Mouse (Mus musculus): Measurements from ENCODE around the gene Dab2.
A peak's percentile ranks its signal among the peaks of the same experiment; 100 is the strongest.

The Dab2 gene

DNA sequence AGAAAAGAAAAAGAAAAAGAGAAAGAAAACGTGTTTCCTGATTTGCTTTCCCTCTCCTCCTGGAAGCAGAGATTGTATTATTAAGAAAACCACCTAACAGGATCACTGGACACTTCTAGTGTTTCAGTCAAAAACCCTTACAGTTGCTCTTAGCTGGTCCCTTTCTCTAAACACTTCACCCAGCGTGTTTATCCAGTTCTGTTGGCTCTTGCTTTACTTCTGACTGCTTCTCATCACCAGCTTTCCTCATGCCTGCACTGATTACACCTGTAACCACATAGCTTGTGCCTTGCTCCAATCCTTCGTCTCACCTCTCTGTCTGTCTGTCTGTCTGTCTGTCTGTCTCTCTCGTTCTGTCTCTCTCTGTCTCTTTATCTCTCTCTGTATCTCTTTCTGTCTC is 25.9 kb downstream of the Dab2 start:
- no peak for DNase-seq (ENCODE audit: low read depth, low spot score)

DNA sequence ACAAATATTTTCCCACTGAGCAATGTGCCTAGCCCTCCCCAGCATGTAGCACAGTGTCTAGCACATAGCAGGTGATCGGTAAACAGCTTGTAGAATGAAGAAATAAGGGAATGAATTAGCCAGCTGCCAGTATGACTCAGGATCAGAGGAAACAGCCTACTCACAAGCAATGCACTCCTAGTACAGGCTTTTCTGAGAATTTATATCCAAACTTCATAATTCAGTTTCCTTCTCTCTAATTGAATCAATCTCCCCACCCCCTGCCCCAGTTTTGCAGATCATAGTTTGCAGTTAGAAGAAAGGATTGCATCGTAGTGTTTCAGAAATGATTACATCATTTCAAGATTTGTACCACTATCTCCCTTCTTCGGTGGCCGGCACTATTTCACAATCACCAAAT is 26.4 kb downstream of the Dab2 start:
- DNase-seq (ENCODE audit: low read depth, low spot score) = peak; percentile 29

DNA sequence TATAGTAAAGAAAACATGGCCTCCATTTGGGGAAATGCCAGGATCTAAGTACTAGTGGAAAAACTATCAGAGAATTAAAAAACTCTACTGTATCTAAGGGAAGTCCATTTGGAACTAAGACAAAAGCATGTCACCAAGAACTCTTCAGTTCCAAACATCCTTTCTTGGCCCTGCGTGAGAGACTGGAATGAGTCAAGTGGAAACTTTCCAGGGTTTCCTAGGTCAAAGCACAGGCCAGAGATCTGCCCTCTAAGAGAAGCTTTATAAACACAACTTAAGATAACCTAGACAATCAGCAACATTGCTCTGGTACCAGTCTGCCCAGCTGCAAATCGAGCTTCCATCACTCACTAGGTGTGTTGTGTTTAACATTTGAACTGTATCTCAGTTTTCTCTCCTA is 31.8 kb downstream of the Dab2 start:
- DNase-seq (ENCODE audit: low read depth, low spot score) = no peak

DNA sequence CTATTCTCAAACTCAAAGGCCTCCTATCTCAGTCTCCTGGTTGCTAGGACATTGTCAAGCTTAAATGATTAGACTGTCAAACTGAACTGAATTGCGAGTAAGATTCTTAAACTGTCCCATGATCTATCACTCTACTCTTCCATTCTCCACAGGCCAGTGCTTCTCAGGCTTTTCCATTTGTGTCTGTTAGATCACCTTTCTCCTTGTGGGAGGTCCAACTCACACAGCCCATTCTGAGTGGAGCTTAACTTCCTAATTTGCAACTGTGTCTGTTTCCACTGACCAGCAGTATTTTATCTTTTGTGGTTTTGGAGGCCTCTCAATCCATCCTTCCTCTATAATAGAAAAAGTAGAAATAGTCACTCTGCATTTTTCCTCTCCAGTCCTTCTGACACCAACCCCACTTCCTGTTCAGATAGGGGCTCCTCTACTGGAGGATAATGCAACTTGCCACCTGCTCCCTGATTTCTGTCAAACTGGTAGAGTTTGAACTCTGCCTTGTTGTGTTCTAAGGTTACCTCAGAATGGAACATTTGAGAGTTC is 35.1 kb downstream of the Dab2 start:
- DNase-seq (ENCODE audit: low read depth, low spot score) = no peak

DNA sequence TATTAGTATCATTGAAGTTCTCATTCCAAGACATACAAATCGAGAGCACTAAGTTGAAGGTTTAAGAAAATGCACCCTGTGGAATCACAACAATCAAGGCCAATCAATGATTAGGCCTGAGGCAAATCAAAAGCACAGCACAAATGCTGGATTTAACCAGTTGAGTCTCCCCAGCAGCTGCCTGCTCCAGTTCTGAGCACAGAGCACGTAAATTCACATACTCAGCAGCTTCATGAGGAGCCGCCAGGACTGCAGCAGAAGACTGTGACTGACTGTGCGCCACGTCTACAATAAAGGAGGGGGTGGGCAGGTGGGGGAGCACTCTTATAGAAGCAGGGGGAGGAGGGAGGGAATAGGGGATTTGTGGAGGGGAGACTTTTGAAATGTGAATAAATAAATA is 40.2 kb downstream of the Dab2 start:
- DNase-seq (ENCODE audit: low read depth, low spot score) = no peak

DNA sequence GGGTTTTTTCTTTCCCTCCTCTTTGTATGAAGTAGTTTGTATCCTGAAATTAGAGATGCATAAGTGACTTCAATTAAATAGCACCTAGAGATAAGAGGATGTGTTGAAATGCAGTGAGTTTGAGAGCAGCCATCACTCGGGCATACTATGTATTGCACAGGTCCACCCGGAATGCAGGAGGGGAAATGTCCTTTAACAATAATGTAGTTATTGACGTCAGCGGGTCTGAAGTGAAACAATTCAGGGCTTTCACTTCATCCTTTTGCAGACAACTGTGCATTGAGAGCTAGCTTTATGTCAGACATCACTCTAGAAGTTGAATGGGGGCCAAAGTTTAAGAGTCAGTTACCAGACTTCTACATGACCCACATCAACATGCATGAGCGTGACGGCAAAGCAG is 40.8 kb downstream of the Dab2 start:
- DNase-seq (ENCODE audit: low read depth, low spot score) = no peak

DNA sequence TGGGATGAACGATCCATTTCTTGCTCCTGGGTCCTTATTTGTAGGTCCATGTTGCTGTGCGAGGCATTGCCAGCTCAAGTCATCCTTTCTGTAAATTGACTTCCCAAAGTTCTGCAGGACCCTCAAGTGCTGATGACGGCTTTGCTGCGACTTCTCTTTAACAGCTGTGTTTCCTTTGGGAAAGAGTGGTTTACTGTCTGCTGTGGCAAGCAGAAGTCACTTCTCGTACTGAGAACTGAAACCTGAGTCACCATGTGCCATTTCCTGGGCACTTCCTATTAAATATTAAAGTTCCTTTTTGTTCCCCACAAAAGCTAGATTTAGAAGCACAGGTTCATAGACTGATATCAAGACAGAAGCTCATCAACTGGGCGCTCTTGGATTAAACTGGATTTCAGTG is 41.8 kb downstream of the Dab2 start:
- peak; percentile 10 for DNase-seq (ENCODE audit: low read depth, low spot score)

DNA sequence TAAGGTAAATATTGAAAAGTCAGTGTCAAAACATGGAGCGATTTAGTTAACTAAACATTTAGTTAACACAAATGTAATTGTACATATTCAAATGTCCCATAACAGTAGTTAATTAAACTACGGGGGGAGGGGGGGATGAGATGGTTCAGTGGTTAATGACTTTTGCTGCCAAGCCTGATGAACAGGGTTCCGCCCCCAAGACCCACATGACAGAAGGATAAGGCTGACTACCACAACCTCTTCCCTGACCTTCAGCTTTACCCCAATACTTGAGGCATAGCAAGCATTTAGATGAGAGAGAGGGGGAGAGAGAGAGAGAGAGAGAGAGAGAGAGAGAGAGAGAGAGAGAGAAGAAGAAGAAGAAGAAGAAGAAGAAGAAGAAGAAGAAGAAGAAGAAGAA is 54.3 kb downstream of the Dab2 start:
- DNase-seq (ENCODE audit: low read depth, low spot score) = no peak

DNA sequence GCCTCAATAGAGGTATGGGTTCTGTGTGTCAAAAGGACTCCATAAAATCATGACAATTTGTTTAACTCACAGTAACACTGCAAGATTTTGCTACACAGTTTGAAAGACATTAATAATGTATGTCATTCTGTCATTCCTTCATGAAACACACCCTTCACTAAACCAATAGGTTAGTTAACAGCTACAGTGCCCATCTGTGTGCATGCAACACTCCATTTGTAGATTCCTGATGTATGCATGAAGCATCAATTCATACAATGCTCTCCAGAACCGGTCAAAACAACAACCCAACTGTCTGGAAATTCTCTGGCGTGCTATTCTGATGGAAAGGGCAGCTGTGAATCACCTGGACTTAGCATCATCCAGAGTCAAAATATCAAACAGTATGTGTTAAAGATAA is 60.3 kb downstream of the Dab2 start:
- DNase-seq (ENCODE audit: low read depth, low spot score) = no peak

DNA sequence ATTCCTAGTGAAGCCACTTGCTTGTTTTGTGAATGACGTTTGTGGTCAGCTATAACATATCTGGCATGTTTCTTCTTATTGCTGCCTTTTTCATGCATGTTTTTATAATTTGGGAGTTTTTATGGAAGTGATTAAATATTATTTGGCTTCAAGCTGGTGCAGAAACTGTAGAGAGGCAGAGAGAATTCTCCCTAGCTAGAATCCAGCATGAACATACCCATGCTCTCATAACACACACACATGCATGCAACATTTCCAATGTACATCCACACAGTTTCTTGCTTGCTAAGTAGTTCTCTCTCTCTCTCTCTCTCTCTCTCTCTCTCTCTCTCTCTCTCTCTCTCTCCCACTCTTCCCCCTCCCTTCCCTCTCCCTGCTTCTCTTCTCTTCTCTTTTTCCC is 70.4 kb downstream of the Dab2 start:
- DNase-seq (ENCODE audit: low read depth, low spot score) = no peak

DNA sequence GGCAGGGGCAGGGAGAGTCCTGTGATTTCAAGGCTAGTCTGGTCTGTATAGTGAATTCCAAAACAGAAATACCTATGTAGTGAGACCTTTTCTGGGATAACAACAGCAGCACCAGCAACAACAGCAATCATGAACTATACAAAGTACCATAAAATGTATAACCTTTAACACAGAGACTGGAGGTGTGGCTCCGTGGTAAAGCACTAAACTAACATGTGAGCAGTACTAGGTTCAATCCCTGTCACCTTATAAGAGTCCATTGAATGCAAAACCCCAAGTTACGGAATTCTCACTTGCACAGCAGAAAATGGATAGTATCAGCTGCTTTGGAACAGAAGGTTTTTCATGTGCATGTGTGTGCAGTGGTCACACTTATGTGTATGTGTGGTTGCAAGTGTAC is 71.9 kb downstream of the Dab2 start:
- DNase-seq (ENCODE audit: low read depth, low spot score) = no peak

DNA sequence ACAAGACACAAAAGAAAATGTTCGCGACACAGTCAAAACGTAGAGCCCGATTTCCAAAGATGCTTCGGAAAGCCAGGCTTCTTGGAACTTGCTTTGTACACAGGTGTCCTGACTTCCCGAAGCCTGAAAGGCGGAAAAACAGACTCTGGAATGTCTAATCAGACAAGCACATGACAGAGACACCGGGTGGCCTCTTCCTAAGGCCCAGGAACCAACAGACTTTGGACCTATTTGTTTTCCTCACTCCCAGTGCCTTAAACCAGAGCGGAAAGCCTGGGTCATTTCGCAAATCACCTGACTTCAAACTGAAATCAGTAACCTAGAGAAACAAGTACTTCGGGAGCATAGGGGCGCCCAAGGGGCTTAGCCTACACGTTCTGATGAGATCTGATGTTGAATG is 75.4 kb downstream of the Dab2 start:
- no peak for DNase-seq (ENCODE audit: low read depth, low spot score)

DNA sequence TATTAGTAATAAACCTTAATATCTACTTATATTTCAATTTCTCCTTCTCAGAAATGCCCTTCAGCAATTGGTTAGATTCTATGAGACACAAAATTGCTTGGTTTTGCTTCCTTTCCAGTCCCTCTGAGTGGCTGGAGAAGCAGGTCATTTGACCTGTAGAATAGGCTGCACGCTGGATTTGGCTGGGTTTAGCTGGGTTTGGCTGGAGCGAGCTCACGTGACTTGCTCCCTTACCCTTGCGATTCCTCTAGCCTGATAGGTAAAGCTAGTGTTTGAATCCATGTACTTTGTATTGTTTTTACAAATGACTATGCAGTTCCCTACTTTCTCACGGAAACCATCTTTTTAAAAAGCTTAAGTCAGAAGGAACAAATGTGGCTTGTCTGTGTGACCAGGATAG is 76.4 kb downstream of the Dab2 start:
- no peak for DNase-seq (ENCODE audit: low read depth, low spot score)

DNA sequence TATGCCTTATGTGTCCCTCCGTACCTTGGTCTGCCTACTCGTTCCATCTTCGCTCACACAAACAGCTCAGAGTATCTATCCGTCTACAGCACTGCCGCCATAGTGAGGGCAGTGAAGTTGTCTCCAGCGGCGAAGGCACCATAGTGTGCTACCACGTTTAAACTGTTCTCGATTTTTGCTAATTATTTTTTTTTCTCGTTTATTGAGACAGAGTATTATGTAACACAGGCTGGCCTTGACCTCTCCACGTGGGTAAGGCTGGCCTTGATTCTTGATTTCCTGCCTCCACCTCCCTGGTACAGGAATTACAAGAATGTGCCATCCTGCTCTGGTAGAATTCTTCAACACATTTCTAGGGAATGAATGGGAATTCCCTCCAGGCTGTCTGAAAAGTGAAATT is 77.2 kb downstream of the Dab2 start:
- no peak for DNase-seq (ENCODE audit: low read depth, low spot score)

DNA sequence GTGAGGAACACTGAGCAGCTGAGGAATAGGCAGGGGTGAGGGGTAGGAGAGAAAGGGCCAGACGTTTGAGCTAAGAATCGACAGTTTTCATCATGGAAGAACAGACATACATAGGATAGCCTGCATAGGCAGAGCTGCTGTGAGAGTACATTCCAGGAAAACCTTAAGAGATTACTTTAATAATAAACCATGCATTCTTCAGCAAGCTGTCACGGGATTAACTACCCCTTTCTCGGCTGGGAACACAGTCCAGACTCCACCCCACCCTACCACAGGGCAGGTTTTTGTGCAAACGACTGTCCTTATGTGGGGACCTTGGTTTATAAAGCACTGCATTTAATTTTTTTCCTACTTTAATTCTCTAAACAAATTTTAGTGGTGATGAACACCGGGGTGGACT is 84.4 kb downstream of the Dab2 start:
- DNase-seq (ENCODE audit: low read depth, low spot score) = no peak

DNA sequence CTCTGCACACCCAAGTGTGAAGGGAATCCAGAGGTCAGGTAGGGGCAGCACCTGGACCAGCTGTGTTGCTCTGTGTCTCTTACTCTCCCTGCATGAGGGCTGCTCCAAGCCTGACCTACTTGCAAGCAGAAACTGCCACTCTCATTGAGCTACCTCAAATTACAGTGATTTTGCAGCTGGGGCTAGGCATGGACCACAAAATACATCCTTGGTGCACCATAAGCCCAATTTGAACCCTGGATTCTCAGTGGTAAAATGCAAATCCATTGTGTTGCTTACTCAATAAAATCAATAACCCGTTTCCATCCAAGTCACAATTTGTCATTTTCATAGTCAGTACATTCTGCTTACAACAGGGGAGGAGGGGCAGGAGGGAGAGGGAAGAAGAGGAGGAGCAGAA is 85.7 kb downstream of the Dab2 start:
- DNase-seq (ENCODE audit: low read depth, low spot score) = no peak

DNA sequence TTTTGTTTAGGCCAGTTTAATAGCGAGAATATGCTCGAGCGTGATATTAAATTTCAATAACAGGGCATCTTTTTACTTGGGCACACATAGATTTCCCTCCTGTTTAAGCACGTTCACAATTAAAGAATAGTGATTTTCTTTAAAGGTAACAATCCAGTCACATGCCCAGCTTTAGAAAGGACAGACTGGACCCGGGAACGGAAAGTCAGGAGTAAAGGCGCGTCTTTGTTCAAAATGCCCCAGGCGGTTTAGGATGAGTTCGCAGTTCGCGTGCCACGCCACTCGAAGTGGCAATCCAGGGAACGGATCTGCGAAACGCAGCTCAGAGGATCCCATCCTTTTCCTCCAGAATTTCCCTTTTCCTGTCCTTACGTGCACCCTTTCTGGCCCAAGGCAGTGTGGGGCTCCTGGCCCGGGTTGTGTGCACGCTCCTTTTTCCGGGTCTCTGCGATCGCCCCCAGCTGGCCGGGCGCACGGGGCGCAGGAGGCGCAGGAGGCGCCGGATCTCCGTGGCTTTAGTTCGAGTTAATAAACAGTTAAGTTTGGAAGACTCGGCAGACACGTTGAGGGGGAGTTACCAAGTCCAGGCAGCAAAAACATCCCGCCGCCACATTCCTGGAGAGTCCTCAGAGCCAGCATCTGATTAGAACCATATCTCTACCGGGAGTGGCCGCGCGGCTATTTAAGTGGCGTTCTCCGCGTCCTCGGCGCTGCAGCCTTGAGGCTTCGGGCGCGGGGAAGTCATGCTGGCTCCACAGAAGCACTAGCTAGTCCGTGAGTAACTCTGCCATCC is 86.8 kb downstream of the Dab2 start:
- peak; percentile 12 for DNase-seq (ENCODE audit: low read depth, low spot score)

DNA sequence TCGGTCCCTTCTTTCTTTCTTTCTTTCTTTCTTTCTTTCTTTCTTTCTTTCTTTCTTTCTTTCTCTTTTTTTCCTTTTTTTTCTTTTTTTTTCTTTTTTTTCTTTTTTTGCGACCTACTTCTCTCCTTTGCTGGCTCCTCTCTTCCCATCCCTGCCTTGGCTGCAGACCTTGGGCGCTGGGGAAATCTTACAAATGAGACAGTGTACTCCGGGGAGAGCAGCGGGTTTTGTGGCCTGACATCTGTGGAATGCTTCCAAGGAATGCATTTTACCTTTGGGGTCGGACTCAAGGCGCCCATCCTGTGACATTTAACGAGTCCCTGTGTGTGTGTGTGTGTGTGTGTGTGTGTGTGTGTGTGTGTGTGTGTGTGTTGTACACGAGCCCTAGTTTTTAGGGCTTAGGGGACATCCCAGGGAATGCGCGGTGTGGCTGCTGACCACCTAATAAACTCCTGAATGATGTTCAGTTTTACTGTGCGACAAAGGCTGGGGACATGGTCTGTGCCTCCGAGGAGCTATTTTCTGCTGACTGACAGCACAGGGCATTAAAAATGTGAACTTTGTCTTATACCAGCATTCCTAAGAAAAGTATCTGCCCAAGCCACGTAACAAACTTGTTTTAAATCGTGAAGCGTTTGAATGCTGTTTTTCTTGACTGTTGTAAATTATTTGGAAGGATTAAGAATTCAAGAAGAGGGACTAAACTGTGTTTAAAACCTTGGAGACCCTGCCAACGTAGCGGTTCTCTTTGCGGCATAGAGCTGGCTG is 87.6 kb downstream of the Dab2 start:
- DNase-seq (ENCODE audit: low read depth, low spot score) = no peak

DNA sequence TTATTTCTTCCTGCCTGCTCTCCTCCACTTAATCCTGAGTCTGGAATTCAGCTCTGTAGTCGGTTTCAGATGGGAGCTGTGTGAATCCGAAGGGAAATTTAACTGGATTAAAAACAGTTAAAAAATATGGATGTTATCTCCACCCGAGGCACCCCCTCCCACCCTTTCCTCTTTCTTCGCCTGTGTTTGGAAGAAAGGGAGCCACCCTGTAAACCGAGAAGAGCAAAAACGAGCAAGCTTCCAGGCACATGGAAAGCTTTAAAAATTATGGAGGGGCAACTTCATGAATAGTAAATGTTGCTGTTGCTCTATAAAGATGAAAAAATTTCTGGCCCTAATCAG is 88.1 kb downstream of the Dab2 start:
- no peak for DNase-seq (ENCODE audit: low read depth, low spot score)

DNA sequence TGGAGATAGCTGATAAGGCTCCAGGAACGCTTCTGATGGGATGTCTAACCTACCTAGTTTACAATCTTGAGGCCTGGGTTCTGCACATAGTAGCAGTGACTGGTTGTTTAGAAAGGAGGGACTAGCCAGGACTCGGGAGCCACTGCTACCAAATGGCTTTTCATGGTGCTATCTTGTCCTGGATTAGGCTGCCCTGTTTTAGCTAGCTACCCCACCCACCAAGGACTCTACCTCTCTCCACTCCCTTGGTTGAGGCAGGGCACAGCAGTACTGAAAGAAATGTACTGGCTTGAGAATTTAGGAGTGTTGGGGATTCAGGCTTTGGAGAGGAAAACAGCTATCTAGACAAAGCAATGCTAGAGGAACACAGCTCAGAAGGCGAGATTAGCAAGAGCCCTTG is 88.6 kb downstream of the Dab2 start:
- DNase-seq (ENCODE audit: low read depth, low spot score) = no peak

DNA sequence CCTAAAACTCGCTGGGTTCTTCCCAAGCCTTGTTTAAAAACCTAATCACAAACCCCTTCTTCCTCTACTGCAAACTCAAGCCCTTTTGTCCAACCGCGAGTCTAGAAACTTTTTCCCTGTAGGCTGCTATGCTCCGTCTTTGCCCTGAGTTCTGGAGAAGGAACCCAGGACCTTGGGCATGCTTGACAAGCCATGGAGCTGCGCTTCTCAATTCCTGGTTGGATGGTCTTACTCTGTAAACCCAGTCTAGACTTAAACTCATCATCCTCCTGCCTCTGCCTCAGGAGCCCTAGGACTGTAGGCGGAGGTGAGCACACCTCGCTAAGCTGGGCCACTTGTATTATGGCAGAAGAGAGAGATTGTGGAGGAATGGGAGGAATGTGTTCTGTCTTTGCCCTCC is 89.0 kb downstream of the Dab2 start:
- DNase-seq (ENCODE audit: low read depth, low spot score) = no peak

DNA sequence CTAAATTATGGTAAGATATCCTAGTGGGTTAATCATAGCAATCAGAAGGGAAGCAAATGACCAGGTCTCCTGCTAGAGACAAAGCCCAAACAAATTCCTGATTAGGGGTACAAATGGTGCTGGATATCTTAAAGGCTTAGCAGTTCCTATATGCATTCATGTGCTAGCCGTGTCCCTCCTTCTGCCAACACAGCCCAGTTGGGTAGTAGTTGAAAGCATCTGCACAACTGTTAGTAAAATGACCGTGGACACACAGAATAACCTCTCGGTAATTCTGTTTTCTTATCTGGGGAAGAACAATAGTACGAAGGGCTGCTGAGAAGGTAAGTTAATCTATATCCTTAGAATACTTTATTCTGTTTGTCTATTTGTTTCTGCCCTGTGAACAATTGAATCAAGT is 90.5 kb downstream of the Dab2 start:
- no peak for DNase-seq (ENCODE audit: low read depth, low spot score)

DNA sequence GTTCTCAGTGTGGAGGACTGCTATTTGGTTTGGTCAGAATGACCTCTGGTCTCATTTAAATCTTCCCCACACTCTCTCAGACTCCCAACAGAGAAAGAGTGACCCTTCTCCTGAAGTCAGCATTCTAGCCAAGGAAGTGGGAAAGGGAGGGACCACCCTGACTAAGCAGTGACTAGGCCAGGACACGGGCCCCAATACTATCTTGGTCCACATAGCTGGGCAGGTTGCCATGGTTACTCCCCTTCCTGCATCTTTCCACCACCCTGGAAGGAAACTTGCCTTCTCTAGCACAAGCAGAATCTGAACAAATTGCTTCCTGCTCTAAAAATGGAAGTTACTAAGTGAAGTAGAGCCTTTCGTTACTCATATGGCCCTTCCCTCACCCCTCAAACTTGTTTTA is 91.1 kb downstream of the Dab2 start:
- DNase-seq (ENCODE audit: low read depth, low spot score) = no peak
